Mouse (Mus musculus): Measurements from ENCODE around the gene Tbc1d25.

The Tbc1d25 gene

GRCm38 (mm10) chrX:8179646-8180045, 3.7 kb upstream of the Tbc1d25 start:
- in situ Hi-C loops (cut with MseI, MboI) = no loop called here

- in situ Hi-C loops (cut with MseI, MboI) = no loop called here
Measured at GRCm38 (mm10) chrX:8178871-8179270, 2.9 kb upstream of the Tbc1d25 start.

GRCm38 (mm10) chrX:8175169-8175503, 845 bp downstream of the Tbc1d25 start:
- in situ Hi-C loops (cut with MseI, MboI) = no loop called here

GRCm38 (mm10) chrX:8167716-8168647, 8.0 kb downstream of the Tbc1d25 start:
- in situ Hi-C loops (cut with MseI, MboI) = no loop called here

GRCm38 (mm10) chrX:8164471-8164870, 11.5 kb downstream of the Tbc1d25 start:
- in situ Hi-C loops (cut with MseI, MboI) = no loop called here

- in situ Hi-C loops (cut with MseI, MboI) = no loop called here
Measured at GRCm38 (mm10) chrX:8163076-8163475, 12.9 kb downstream of the Tbc1d25 start.

- in situ Hi-C loops (cut with MseI, MboI) = no loop called here
Measured at GRCm38 (mm10) chrX:8145153-8145991, 30.6 kb downstream of the Tbc1d25 start, which contains the start of gene Rbm3. Gene Rbm3, minus strand, starts transcription at chrX:8145880.

- in situ Hi-C loops (cut with MseI, MboI) = no loop called here
Measured at GRCm38 (mm10) chrX:8143750-8144149, 32.2 kb downstream of the Tbc1d25 start.

- in situ Hi-C loops (cut with MseI, MboI) = no loop called here
Measured at GRCm38 (mm10) chrX:8142948-8143347, 33.0 kb downstream of the Tbc1d25 start.

GRCm38 (mm10) chrX:8141058-8141457, 34.9 kb downstream of the Tbc1d25 start:
- in situ Hi-C loops (cut with MseI, MboI) = no loop called here

GRCm38 (mm10) chrX:8140446-8140845, 35.5 kb downstream of the Tbc1d25 start:
- in situ Hi-C loops (cut with MseI, MboI) = no loop called here

- in situ Hi-C loops (cut with MseI, MboI) = loop anchor here in 1 of 2 experiments (10.0 kb wide), 1 partner anchor 65 kb away; the partner anchor contains the start of gene Suv39h1
Measured at GRCm38 (mm10) chrX:8139480-8139879, 36.5 kb downstream of the Tbc1d25 start.

GRCm38 (mm10) chrX:8135886-8136285, 40.1 kb downstream of the Tbc1d25 start:
- in situ Hi-C loops (cut with MseI, MboI) = loop anchor here in 1 of 2 experiments (10.0 kb wide), 1 partner anchor 61 kb away; the partner anchor contains the start of gene Suv39h1

GRCm38 (mm10) chrX:8132017-8132976, 43.7 kb downstream of the Tbc1d25 start, which contains the start of gene Wdr13:
Gene Wdr13, minus strand, starts transcription at chrX:8132892.
- in situ Hi-C loops (cut with MseI, MboI) = loop anchor here in 1 of 2 experiments (10.0 kb wide), 1 partner anchor 57 kb away; the partner anchor contains the start of gene Suv39h1

- in situ Hi-C loops (cut with MseI, MboI) = loop anchor here in 1 of 2 experiments (10.0 kb wide), 1 partner anchor 57 kb away; the partner anchor contains the start of gene Suv39h1
Measured at GRCm38 (mm10) chrX:8131393-8131792, 44.6 kb downstream of the Tbc1d25 start.

GRCm38 (mm10) chrX:8125235-8125634, 50.7 kb downstream of the Tbc1d25 start:
- in situ Hi-C loops (cut with MseI, MboI) = no loop called here

GRCm38 (mm10) chrX:8123821-8124470, 52.0 kb downstream of the Tbc1d25 start:
- in situ Hi-C loops (cut with MseI, MboI) = loop anchor here in 1 of 2 experiments (25.0 kb wide), 1 partner anchor 212 kb away; the partner anchor contains the start of genes Gm10490, Gm10491 and Pcsk1n

- in situ Hi-C loops (cut with MseI, MboI) = loop anchor here (10.0 to 25.0 kb wide), 3 partner anchors 92 to 205 kb away; partner anchors contain the start of genes Pcsk1n (in 2 of the 2), Gm10490 (in 1 of the 2) and Gm10491 (in 1 of the 2)
Measured at GRCm38 (mm10) chrX:8117264-8117663, 58.7 kb downstream of the Tbc1d25 start.

- in situ Hi-C loops (cut with MseI, MboI) = loop anchor here (10.0 to 25.0 kb wide), 3 partner anchors 90 to 203 kb away; partner anchors contain the start of genes Pcsk1n (in 2 of the 2), Gm10490 (in 1 of the 2) and Gm10491 (in 1 of the 2)
Measured at GRCm38 (mm10) chrX:8115275-8115674, 60.7 kb downstream of the Tbc1d25 start.

GRCm38 (mm10) chrX:8105019-8105418, 71.0 kb downstream of the Tbc1d25 start:
- in situ Hi-C loops (cut with MseI, MboI) = loop anchor here in 1 of 2 experiments (25.0 kb wide), 1 partner anchor 193 kb away; the partner anchor contains the start of genes Gm10490, Gm10491 and Pcsk1n
